Mouse (Mus musculus): ENCODE measurements around the gene Btbd9.

- TF ChIP-seq SRF (IDR thresholded peaks at IDR 0.05; ENCODE audit: control insufficient read depth, insufficient read length, low read depth): no peak
- no peak for TF ChIP-seq POLR2A (IDR thresholded peaks at IDR 0.05; ENCODE audit: insufficient read length, low read depth)
- no peak for TF ChIP-seq MYOD1 (IDR thresholded peaks at IDR 0.05; ENCODE audit: control insufficient read depth in 1 of 3, insufficient read length in 2 of 3, low read depth in 2 of 3)
- no peak for TF ChIP-seq E2F4 (IDR thresholded peaks at IDR 0.05; ENCODE audit: insufficient read depth)
- TF ChIP-seq POLR2AphosphoS2 (IDR thresholded peaks at IDR 0.05; ENCODE audit: insufficient read length, low read depth): no peak
- TF ChIP-seq TCF12 (IDR thresholded peaks at IDR 0.05; ENCODE audit: insufficient read depth, poor library complexity, severe bottlenecking): no peak
- no peak for TF ChIP-seq TCF3 (IDR thresholded peaks at IDR 0.05; ENCODE audit: insufficient read length, low read depth)
- no peak for TF ChIP-seq CEBPB (IDR thresholded peaks at IDR 0.05; ENCODE audit: insufficient read depth, poor library complexity, severe bottlenecking)
- no peak for TF ChIP-seq MAX (IDR thresholded peaks at IDR 0.05; ENCODE audit: low read depth)
Observed at GRCm38 (mm10) chr17:30618136-30618891, 42.0 kb upstream of the Btbd9 start.
